In genomic region chr8:34671716-34672115, GRCm38 (mm10) we compare ENCODE assay signal across 10 mouse cellular contexts.
DNase-seq lines count a peak whose midpoint lies in the region; ATAC-seq and TF ChIP-seq lines count a peak whose summit lies in the region.
"Had no signal": no experiment of that assay in that cellular context is flagged by ENCODE, and none has a peak within 500 bp of the region (broad histone marks: within the 10 kb centered on the region; RNA-seq: fewer than 3 reads in every experiment).

No protein-coding gene starts in this region.

- DNase-seq in heart, embryonic 10.5 days (ENCODE audit: low spot score), result no peak
- no peak for DNase-seq in heart, adult 8-10 months (ENCODE audit: low spot score)
- peak; percentile 65 for DNase-seq in T-cell, adult 2 months (ENCODE audit: low spot score)
- no peak for DNase-seq in frontal cortex, adult 2 months (ENCODE audit: extremely low spot score in 1 of 2, low spot score in 1 of 2)
- DNase-seq in urinary bladder, adult 18-20 months (ENCODE audit: low spot score in 2 of 2), result no peak
- no peak for DNase-seq in forebrain, postnatal 0 days
- DNase-seq: kidney, adult 8-10 months had no signal

- no peak for TF ChIP-seq CTCF in forebrain, postnatal 0 days (IDR thresholded peaks at IDR 0.05; ENCODE audit: low read depth)

- H3K27me3 ChIP-seq in heart, embryonic 10.5 days (ENCODE audit: insufficient read depth, poor library complexity, severe bottlenecking), result no peaks in the 10 kb centered on the region
- no peaks in the 10 kb centered on the region; the same call in 1 of the 2 replicates for H3K27me3 ChIP-seq in limb, embryonic 13.5 days
- no peaks in the 10 kb centered on the region for H3K27me3 ChIP-seq in stomach, embryonic 14.5 days (ENCODE audit: control insufficient read depth, insufficient read depth, low read length)
- no peaks in the 10 kb centered on the region for H3K27me3 ChIP-seq in forebrain, postnatal 0 days (ENCODE audit: insufficient read depth, low read length)

- WGBS in heart, embryonic 10.5 days, result 9% methylated on average over 3 of the region's 3 CpGs
- WGBS in limb, embryonic 13.5 days, result 6% methylated on average over 3 of the region's 3 CpGs
- WGBS in stomach, embryonic 14.5 days, result 18% methylated on average over 3 of the region's 3 CpGs
- 51% methylated on average over 3 of the region's 3 CpGs for WGBS in forebrain, postnatal 0 days

- H3K4me1 ChIP-seq in heart, embryonic 10.5 days, result peaks cover 16% of the 10 kb centered on the region
- peaks cover 21% of the 10 kb centered on the region for H3K4me1 ChIP-seq in limb, embryonic 13.5 days
- peaks cover 5% of the 10 kb centered on the region; the same call in 1 of the 2 replicates for H3K4me1 ChIP-seq in stomach, embryonic 14.5 days (ENCODE audit: control insufficient read depth, insufficient read depth, low read length)
- no peaks in the 10 kb centered on the region for H3K4me1 ChIP-seq in forebrain, postnatal 0 days (ENCODE audit: insufficient read depth)
- H3K4me1 ChIP-seq: forebrain, embryonic 12.5 days had no signal

- no peak overlapping the region for H3K4me3 ChIP-seq in heart, embryonic 10.5 days
- H3K4me3 ChIP-seq in limb, embryonic 13.5 days, result no peak overlapping the region
- H3K4me3 ChIP-seq in stomach, embryonic 14.5 days (ENCODE audit: low read depth, low read length), result no peak overlapping the region
- H3K4me3 ChIP-seq in forebrain, postnatal 0 days (ENCODE audit: low read depth, low read length), result no peak overlapping the region
- H3K4me3 ChIP-seq: forebrain, embryonic 12.5 days had no signal

- H3K4me2 ChIP-seq in limb, embryonic 13.5 days (replicated peaks), result no peak overlapping the region
- no peak overlapping the region for H3K4me2 ChIP-seq in stomach, embryonic 14.5 days (replicated peaks; ENCODE audit: low read depth, low read length)
- H3K4me2 ChIP-seq in forebrain, postnatal 0 days (ENCODE audit: low read depth), result no peak overlapping the region
- H3K4me2 ChIP-seq: forebrain, embryonic 12.5 days had no signal

- ATAC-seq in limb, embryonic 13.5 days (ENCODE audit: low FRiP score, low read depth), result peak; percentile 44
- 0 out of 2 replicates have a peak, but pooled peaks have one; percentile 18 for ATAC-seq in stomach, embryonic 14.5 days (ENCODE audit: insufficient number of reproducible peaks, insufficient read depth, low FRiP score, low read depth)
- no peak for ATAC-seq in forebrain, postnatal 0 days

- H3K36me3 ChIP-seq in heart, embryonic 10.5 days, result no peaks in the 10 kb centered on the region
- H3K36me3 ChIP-seq in limb, embryonic 13.5 days, result no peaks in the 10 kb centered on the region
- no peaks in the 10 kb centered on the region for H3K36me3 ChIP-seq in stomach, embryonic 14.5 days (ENCODE audit: control insufficient read depth, insufficient read depth, low read length)
- H3K36me3 ChIP-seq in forebrain, postnatal 0 days (ENCODE audit: insufficient read depth), result no peaks in the 10 kb centered on the region
- H3K36me3 ChIP-seq: forebrain, embryonic 12.5 days had no signal

- no peak overlapping the region for H3K9ac ChIP-seq in limb, embryonic 13.5 days
- H3K9ac ChIP-seq in stomach, embryonic 14.5 days (replicated peaks; ENCODE audit: low read depth, low read length), result no peak overlapping the region
- H3K9ac ChIP-seq in forebrain, postnatal 0 days, result no peak overlapping the region
- H3K9ac ChIP-seq: forebrain, embryonic 12.5 days had no signal

- H3K27ac ChIP-seq in heart, embryonic 10.5 days, result peak overlapping the region; percentile 42; the same call in 1 of the 2 replicates
- no peak overlapping the region for H3K27ac ChIP-seq in limb, embryonic 13.5 days
- no peak overlapping the region for H3K27ac ChIP-seq in stomach, embryonic 14.5 days (ENCODE audit: low read length)
- H3K27ac ChIP-seq in forebrain, postnatal 0 days (ENCODE audit: low read depth, low read length), result no peak overlapping the region
- H3K27ac ChIP-seq: forebrain, embryonic 12.5 days had no signal

- no peaks in the 10 kb centered on the region for H3K9me3 ChIP-seq in heart, embryonic 10.5 days
- no peaks in the 10 kb centered on the region for H3K9me3 ChIP-seq in limb, embryonic 13.5 days
- H3K9me3 ChIP-seq in stomach, embryonic 14.5 days (ENCODE audit: control insufficient read depth, low read depth, low read length), result no peaks in the 10 kb centered on the region
- no peaks in the 10 kb centered on the region for H3K9me3 ChIP-seq in forebrain, postnatal 0 days (ENCODE audit: low read length)
- H3K9me3 ChIP-seq: forebrain, embryonic 12.5 days had no signal
